Mouse (Mus musculus) retina, adult 2 months (tissue): ENCODE measurements around the gene Spef1.

Source experiments
- DNase-seq: peaks from one replicate; pipeline ENCODE4 v3.0.0-alpha.2; 2012; ENCODE audit warnings: low read depth, low spot score

The Spef1 gene

GRCm38 (mm10) chr2:131206778-131207177 is 19.7 kb upstream of the Spef1 start, which contains the start of gene Ap5s1:
Ap5s1 (plus strand) TSS chr2:131207078.
- DNase-seq: no peak

GRCm38 (mm10) chr2:131205521-131206182 is 18.6 kb upstream of the Spef1 start:
- no peak for DNase-seq

GRCm38 (mm10) chr2:131204410-131204981 is 17.4 kb upstream of the Spef1 start:
- no peak for DNase-seq

GRCm38 (mm10) chr2:131203816-131204409 is 16.8 kb upstream of the Spef1 start:
- no peak for DNase-seq

- DNase-seq: no peak
Observed at GRCm38 (mm10) chr2:131201262-131201661, 14.2 kb upstream of the Spef1 start.

- DNase-seq: no peak
Observed at GRCm38 (mm10) chr2:131200710-131201109, 13.6 kb upstream of the Spef1 start.

- DNase-seq: no peak
Observed at GRCm38 (mm10) chr2:131196606-131197316, 9.7 kb upstream of the Spef1 start.

- DNase-seq: no peak
Observed at GRCm38 (mm10) chr2:131191005-131191390, 3.9 kb upstream of the Spef1 start.

- DNase-seq: no peak
Observed at GRCm38 (mm10) chr2:131190344-131191004, 3.4 kb upstream of the Spef1 start.

GRCm38 (mm10) chr2:131189521-131190309 is 2.6 kb upstream of the Spef1 start:
- no peak for DNase-seq

GRCm38 (mm10) chr2:131188311-131188710 is 1.2 kb upstream of the Spef1 start:
- no peak for DNase-seq

- no peak for DNase-seq
Observed at GRCm38 (mm10) chr2:131187602-131187922, 480 bp upstream of the Spef1 start.

GRCm38 (mm10) chr2:131186343-131186742 is 739 bp downstream of the Spef1 start:
- DNase-seq: no peak

- peak; percentile 68 for DNase-seq
Observed at GRCm38 (mm10) chr2:131179990-131180587, 7.0 kb downstream of the Spef1 start, which contains the start of gene Cenpb. Cenpb (minus strand) TSS chr2:131180067.

- no peak for DNase-seq
Observed at GRCm38 (mm10) chr2:131179246-131179886, 7.7 kb downstream of the Spef1 start.

- DNase-seq: no peak
Observed at GRCm38 (mm10) chr2:131178828-131179245, 8.2 kb downstream of the Spef1 start.

GRCm38 (mm10) chr2:131177932-131178331 is 9.2 kb downstream of the Spef1 start:
- no peak for DNase-seq

- DNase-seq: no peak
Observed at GRCm38 (mm10) chr2:131176491-131176890, 10.6 kb downstream of the Spef1 start.

GRCm38 (mm10) chr2:131175945-131176309 is 11.2 kb downstream of the Spef1 start:
- no peak for DNase-seq

- DNase-seq: no peak
Observed at GRCm38 (mm10) chr2:131175286-131175944, 11.7 kb downstream of the Spef1 start.
